Mouse (Mus musculus) lung, adult 18-20 months (tissue): ENCODE measurements around the gene Siglec1.
A peak's percentile ranks its signal among the peaks of the same experiment; 100 is the strongest.
"Not testable (repeated sequence)": the region's sequence is repeated elsewhere in the genome, so short reads cannot be mapped to it uniquely, and the experiment has no call there.

ENCODE experiments used
- DNase-seq, 2 experiments: peaks; one replicate each; pipeline ENCODE4 v3.0.0; 2022; ENCODE audit warnings: mixed read lengths in 2 of 2

Gene Siglec1

GRCm38 (mm10) chr2:131086667-131087390 is at the start of gene Siglec1:
TSS of gene Siglec1 (minus strand) at chr2:131086765.
- no peak for DNase-seq

- DNase-seq: no peak
These were observed 49.1 kb upstream of the Siglec1 start for GRCm38 (mm10) chr2:131135521-131136139.

GRCm38 (mm10) chr2:131134826-131135400 is 48.3 kb upstream of the Siglec1 start:
- no peak for DNase-seq

- DNase-seq: peak; percentile 75 to 81
These were observed 47.8 kb upstream of the Siglec1 start for GRCm38 (mm10) chr2:131134381-131134780.

DNA sequence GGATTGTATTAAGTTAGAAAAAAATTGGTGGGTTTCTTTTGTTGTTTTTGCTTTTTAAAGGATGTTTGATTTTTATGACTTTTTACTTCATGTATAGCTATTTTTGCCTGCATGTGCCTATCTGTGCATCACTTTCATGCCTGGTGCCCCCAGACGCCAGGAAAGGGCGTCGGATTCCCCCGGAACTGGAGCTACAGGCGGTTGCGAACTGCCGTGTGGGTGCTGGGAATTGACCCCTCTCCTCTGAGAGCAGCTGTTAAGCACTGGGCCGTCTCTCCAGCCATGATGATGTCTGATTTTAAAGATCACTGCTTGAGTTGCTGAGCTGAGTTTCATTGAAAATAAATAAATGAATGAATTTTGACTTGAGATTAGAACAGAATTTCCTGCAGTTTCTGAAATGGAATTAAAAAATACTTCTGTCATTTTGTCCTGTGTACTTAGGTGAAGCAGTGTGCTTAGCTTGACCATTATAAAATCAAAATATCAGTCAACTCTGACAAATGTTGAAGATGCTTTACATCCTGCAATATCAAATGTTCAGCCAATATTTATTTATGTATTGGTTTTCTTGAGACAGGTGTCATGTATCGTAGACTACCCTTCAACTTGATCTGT is 46.5 kb upstream of the Siglec1 start, which contains the start of gene Gm11037:
Gm11037 (plus strand) TSS at position 568 of the 618 bp plus-strand sequence.
- no peak for DNase-seq

- no peak for DNase-seq
These were observed 45.7 kb upstream of the Siglec1 start for GRCm38 (mm10) chr2:131132111-131132888.

DNA sequence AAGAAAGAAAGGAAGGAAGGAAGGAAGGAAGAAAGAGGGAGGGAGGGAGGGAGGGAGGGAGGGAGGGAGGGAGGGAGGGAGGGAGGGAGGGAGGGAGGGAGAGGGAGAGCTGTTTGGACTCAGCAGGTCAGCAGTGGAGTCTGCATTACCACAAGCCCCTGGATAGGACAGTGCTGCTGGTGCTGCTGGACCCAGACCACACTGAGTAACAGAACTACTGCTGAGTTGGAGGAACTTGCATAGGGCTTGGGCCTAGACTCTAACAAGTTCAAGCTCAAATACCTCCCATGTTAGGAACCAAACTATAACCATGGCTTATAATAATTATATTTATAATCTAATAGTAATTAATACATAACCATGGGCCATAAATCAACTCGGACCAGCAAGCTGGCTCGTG is 44.3 kb upstream of the Siglec1 start:
- DNase-seq: no peak

DNA sequence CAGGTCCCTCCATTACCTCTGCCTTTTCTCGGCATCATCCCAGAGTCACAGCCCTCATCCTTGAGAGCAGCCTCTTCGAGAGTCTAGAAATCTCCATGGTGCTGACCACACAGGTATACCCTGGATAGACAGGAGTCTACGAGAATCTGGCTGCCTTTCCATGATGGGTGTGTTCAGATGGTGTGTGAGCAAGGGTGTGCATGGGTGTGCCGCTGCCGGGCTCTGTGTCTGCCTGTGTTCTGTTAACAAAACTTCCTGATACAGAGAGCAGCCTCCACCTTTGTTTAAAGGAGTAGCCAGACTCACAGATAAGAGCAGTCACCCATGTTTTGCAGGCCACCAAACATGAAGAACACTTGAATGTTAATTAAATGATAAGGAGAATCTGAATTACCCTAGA is 43.3 kb upstream of the Siglec1 start:
- peak; percentile 46 to 57 for DNase-seq

DNA sequence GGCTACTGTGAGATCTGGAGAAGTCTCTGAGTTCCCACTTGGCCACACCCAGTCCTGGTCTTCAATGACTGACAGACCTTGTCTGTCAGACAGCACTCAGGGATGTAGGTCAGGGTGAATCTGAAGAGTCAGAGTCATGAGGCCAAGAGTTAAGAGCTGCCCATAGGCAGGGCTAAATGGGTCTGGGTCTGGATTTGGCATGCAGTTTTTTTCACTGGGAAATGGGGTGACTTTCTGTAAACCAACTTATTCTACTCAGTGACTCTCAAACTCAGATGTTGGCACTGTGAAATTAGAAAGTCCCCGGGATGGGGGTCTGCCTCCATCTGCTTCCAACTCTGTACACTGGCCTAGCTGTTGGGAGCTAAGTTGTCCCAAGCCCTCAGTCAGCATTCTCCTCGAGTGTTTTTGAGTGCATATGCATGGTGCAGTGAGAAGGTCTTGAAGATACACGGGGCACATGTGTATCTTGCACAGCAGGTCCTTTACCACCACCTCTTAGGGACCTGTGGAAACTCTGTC is 42.1 kb upstream of the Siglec1 start:
- DNase-seq: no peak

GRCm38 (mm10) chr2:131128211-131128610 is 41.6 kb upstream of the Siglec1 start:
- peak; percentile 59 to 74 for DNase-seq

DNA sequence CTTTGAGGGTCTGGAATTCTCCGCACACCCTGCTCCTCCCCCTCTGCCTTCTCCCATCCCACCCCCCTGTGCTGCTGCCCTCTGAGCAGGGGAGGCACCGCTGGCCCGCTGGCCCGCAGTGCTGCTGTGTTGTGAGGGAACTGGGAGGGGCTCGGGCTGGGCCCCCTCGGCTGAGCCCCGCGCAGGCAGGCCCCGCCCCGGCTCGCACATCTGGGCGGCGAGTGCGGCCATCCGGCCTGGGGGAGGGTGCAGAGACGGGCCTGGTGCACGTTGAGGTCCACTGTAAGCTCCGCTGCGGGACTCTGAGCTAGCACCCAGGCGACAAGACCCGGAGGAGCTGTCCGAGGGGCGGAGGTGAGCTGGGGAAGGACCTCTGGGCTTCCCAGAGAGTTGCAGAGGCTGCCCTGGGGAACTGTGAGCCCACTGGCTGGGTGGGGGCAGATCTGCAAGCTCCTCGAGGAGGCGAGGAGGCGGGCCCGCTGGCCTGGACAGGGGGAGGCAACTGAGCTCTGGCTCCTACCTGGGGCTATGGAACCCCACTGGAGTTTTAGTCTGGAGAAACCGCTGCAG is 40.7 kb upstream of the Siglec1 start, which contains the start of gene Hspa12b:
Hspa12b (plus strand) TSS at position 120 of the 570 bp plus-strand sequence.
- DNase-seq: peak; percentile 63 to 75

DNA sequence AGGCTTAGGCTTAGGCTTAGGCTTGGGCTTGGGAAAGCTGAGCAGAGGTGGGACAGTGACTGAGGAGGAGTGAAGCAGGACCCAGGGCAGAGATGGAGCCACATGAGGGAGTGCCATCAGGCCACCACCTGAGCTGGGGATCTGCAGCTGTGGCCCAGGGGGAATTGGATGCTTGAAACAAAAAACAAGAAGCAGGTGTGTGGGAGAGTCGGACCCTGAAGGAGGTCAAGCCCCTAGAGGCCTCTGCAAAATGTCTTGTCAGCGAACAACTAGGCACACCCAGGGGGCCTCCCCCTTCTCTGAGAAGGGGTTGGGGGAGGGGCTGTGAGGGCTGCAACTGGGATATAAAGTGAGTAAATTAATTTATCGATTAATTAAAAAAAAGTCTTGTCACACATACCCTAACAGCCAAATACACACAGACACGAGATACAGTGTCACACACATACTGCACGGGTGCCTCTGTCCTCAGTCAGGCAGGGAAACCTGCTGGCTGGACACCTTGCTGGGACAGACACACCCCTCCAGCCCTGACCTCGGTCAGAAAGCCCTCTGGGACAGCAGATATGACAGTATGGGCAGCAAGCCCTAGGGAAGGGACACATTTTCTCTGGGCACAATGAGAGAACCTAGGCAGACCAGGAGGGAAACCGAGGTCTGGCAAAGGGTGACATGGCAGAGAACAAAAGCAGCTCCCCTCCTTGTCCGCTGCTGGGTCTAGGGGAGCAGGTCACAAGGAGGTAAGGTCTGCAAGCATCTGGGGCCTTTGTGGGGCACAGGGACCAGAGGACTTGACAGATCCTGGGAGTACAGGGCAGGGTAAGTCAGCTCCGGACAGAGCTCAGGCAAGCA is 39.6 kb upstream of the Siglec1 start:
- no peak for DNase-seq

DNA sequence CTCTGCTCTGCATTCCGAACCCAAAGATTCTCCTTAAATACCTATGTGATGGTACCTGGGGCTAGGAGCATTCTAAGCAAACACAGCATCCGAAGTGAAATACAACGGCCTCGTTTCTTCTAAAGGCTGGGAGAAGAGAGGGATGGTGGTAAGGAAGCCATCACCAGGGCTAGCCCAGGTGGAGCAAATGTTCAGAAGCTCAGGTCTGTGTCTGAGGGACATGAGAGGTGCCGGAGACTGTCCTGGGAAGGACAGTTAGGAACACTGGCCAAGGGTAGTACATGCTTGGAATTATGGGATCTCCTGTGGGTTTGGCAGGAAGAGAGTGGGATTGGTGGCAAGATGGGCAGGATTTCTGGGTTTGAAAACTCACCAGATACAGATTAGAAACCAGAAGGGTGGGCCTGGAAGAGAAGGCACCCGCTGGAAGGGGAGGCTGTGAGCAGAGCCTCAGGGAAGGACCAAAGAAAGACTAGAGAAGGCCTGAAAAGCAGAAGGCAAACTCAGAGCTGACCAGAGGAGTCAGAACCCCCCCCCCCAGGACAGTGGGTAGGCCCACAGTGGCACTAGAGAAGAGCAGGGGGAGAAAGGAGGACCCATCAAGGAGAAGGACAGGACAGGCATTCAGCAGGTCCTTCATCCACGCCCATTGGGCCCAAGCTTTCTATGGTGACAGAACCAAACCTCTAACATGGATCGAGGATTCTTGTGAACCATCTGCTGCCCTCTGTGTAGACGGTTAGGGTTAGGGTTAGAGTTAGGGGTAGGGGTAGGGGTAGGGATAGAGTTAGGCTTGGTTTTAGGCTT is 38.8 kb upstream of the Siglec1 start:
- DNase-seq: no peak

DNA sequence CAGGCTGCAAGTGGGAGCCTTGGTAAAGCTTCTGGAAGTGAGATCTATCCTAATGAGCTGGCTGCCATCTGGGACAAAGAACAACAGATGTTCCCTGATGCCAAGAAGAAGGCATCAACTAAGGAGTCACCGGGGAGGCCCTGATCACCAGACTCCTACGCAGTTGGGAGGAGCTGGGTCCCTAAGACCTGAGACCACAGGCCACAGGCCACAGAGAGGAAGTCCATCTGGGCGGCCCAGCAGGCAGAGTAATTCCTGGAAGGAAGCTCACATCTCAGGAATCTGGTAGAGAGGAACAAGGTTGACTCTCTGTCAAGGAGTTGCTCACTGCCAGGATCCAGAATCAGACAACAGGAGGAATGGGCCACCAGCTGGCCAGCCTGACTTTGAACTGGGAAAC is 37.6 kb upstream of the Siglec1 start:
- DNase-seq: peak; percentile 48 to 53

GRCm38 (mm10) chr2:131118968-131119574 is 32.5 kb upstream of the Siglec1 start:
- DNase-seq: no peak

DNA sequence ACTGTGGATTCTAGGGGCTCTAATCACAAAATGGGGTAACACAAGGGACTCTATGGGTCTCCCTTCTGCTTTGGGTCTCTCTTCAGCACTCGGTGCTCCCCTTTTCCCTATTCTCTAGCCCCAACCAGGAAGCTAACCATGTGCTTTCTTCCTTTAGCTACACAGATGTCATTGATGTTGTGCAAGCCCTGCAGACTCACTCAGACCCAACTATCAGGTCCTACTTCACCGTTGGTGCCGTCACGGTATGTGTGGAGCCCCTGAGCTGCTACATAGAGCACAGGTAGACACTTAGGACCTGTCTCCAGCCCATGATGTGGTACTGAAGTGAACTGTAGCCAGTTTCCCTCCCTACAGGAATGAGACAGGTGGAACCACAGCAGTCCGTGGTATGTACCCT is 19.4 kb upstream of the Siglec1 start:
- no peak for DNase-seq

DNA sequence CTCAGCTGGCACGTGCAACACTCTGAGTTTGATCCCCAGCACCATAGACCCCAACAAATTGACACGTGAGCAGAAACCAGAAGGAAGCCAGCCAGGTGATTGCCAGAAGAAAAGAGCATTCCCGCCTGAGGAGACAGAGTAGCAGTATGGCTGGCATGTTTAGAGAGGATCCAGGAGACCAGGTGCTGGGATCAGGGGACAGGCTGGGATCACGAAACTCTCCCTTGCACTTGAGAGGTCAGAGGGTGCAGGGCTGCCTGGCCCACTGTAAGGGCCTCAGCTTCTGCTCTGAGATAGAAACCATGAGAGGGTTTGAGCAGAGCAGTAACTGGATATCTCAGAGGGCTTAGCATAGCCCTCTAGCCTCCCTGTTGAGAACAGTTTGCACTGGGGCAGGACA is 18.5 kb upstream of the Siglec1 start:
- DNase-seq: not testable (repeated sequence)

GRCm38 (mm10) chr2:131104021-131104420 is 17.5 kb upstream of the Siglec1 start:
- no peak for DNase-seq

DNA sequence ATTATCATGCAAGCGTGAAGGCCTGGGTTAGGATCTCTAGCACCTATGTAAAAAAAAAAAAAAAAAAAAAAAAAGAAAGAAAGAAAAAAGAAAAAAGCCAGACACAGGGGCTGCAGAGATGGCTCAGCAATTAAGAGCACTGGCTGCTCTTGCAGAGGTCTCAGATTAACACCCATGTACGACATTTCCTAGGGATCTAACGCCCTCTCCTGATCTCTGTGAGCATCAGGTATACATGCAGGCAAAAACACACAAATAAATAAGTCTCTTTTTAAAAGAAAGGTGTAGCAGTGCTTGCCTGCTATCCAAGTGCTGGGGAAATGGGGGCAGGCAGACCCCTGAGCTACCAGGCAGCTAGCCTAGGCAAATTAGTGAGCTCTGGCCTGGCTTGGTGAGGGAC is 15.0 kb upstream of the Siglec1 start:
- no peak for DNase-seq

DNA sequence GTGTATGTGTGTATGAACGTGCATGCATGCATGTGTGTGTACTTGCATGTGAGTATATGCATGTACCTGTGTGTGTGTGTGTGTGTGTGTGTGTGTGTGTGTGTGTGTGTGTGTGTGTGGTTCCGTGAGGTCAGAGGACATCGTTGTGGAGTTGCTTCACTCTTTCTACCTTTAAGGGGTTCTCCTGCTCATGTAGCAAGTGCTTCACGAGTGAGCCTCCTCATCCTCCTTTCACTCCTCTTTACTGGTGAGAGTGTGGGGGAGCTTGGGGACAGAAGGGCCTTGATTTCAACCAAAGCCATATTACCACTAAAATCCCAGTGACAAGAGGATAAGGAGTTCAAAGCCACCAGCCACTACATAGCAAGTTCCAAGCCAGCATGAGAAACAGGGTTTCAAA is 10.5 kb upstream of the Siglec1 start:
- DNase-seq: no peak
